Mouse (Mus musculus): Measurements from ENCODE around the gene Fem1a. TPM values are rescaled to one million over a fixed set of nuclear protein-coding genes. Genes with fewer than 3 reads are reported as not detected.

The Fem1a gene
- 41.0 and 54.6 TPM in 2 replicates for polyA plus RNA-seq (2012; rRNA removed; ENCODE audit: low replicate concordance)

DNA sequence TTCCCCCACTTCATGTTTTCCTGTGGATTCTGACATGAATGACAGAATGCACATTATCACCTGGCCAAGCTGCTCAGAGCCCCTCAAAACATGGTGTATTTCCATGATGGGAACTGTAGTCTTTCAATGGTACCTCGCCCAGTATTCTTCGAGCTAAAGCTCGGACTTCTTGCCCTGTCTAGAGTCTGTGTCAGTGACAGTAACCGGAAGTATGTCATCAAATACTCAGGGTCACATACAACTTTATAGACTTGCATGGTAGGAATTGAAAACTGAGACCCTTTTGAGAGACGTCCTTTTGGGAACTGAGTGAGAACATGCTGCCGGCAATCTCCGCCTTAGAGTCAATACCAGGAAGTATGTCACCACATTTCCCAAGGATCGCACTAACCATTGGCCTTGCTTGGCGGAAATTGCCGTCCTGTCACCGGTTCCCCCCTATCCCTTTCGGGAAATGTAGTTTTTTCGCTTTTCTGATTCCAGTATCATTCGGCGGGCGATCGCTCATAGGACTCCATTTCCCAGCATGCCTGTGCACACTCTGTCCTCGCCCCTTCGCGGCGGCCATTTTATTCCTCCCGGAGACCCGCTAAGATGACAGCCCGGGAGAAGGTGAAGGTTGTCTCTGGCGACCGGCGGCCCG lies at the start of gene Fem1a:
TSS of gene Fem1a (plus strand) at position 572 of the 643 bp plus-strand sequence.

GRCm38 (mm10) chr17:56218377-56219191 lies 38.0 kb upstream of the Fem1a start, which contains the start of gene Dpp9:
TSS of gene Dpp9 (minus strand) at chr17:56218905.

GRCm38 (mm10) chr17:56276643-56277566 lies 20.3 kb downstream of the Fem1a start, which contains the start of gene Ticam1:
TSS of gene Ticam1 (minus strand) at chr17:56276786.

GRCm38 (mm10) chr17:56292531-56293222 lies 36.1 kb downstream of the Fem1a start, which contains the start of gene Plin3:
TSS of gene Plin3 (minus strand) at chr17:56292873.

GRCm38 (mm10) chr17:56300186-56300585 lies 43.6 kb downstream of the Fem1a start, which contains the start of gene Arrdc5:
TSS of gene Arrdc5 (minus strand) at chr17:56300286.

GRCm38 (mm10) chr17:56303160-56303846 lies 46.7 kb downstream of the Fem1a start, which contains the start of gene Uhrf1:
TSS of gene Uhrf1 (plus strand) at chr17:56303321.

Other genes starting within 250 kb of the Fem1a start
- gene Sh3gl1, start 220.2 kb upstream of the Fem1a start, polyA plus RNA-seq (2012; rRNA removed; ENCODE audit: low replicate concordance): 97.9 and 107 TPM in 2 replicates
- 1.5 and 2.4 TPM in 2 replicates for gene Chaf1a, start 216.4 kb upstream of the Fem1a start, polyA plus RNA-seq (2012; rRNA removed; ENCODE audit: low replicate concordance)
- gene Ubxn6, start 181.8 kb upstream of the Fem1a start, polyA plus RNA-seq (2012; rRNA removed; ENCODE audit: low replicate concordance): 66.4 and 86.9 TPM in 2 replicates
- gene Hdgfl2, start 177.2 kb upstream of the Fem1a start, polyA plus RNA-seq (2012; rRNA removed; ENCODE audit: low replicate concordance): 32.3 and 44.8 TPM in 2 replicates
- gene Plin4, start 147.0 kb upstream of the Fem1a start, polyA plus RNA-seq (2012; rRNA removed; ENCODE audit: low replicate concordance): 524 and 611 TPM in 2 replicates
- gene Plin5, start 139.2 kb upstream of the Fem1a start, polyA plus RNA-seq (2012; rRNA removed; ENCODE audit: low replicate concordance): 21.3 and 28.0 TPM in 2 replicates
- gene Lrg1, start 134.8 kb upstream of the Fem1a start, polyA plus RNA-seq (2012; rRNA removed; ENCODE audit: low replicate concordance): 252 and 470 TPM in 2 replicates
- 11.2 and 35.0 TPM in 2 replicates for gene Sema6b, start 116.5 kb upstream of the Fem1a start, polyA plus RNA-seq (2012; rRNA removed; ENCODE audit: low replicate concordance)
- gene Tnfaip8l1, start 94.3 kb upstream of the Fem1a start, polyA plus RNA-seq (2012; rRNA removed; ENCODE audit: low replicate concordance): 10.9 and 13.6 TPM in 2 replicates
- 52.0 and 64.7 TPM in 2 replicates for gene Mydgf, start 72.9 kb upstream of the Fem1a start, polyA plus RNA-seq (2012; rRNA removed; ENCODE audit: low replicate concordance)
- gene Dpp9, start 37.9 kb upstream of the Fem1a start, polyA plus RNA-seq (2012; rRNA removed; ENCODE audit: low replicate concordance): 45.3 and 59.0 TPM in 2 replicates
- gene Ticam1, start 20.0 kb downstream of the Fem1a start, polyA plus RNA-seq (2012; rRNA removed; ENCODE audit: low replicate concordance): 27.3 and 29.4 TPM in 2 replicates
- gene Plin3, start 36.1 kb downstream of the Fem1a start, polyA plus RNA-seq (2012; rRNA removed; ENCODE audit: low replicate concordance): 36.1 and 37.7 TPM in 2 replicates
- gene Arrdc5, start 43.5 kb downstream of the Fem1a start, polyA plus RNA-seq (2012; rRNA removed; ENCODE audit: low replicate concordance): not detected in 2 replicates
- 5.2 and 8.0 TPM in 2 replicates for gene Uhrf1, start 46.5 kb downstream of the Fem1a start, polyA plus RNA-seq (2012; rRNA removed; ENCODE audit: low replicate concordance)
- 33.9 and 65.2 TPM in 2 replicates for gene Kdm4b, start 69.3 kb downstream of the Fem1a start, polyA plus RNA-seq (2012; rRNA removed; ENCODE audit: low replicate concordance)
- gene Ptprs, start 219.7 kb downstream of the Fem1a start, polyA plus RNA-seq (2012; rRNA removed; ENCODE audit: low replicate concordance): 112 and 178 TPM in 2 replicates

Measured in mammary gland, adult 2 months (tissue).